Mouse (Mus musculus) midbrain, embryonic 11.5 days (tissue): ENCODE data around the gene Hist1h4f. TPM values are rescaled to one million over a fixed set of nuclear protein-coding genes. Genes with fewer than 3 reads are reported as not detected.
"Not testable (repeated sequence)": the region's sequence is repeated elsewhere in the genome, so short reads cannot be mapped to it uniquely, and the experiment has no call there.

Experiments used
- ATAC-seq: fragments of 200-750 bp; cut with Nextera tagmentation; 2 replicates; pipeline ENCODE4 v1.8.0; 2017; ENCODE audit warnings: moderate TSS enrichment, moderate library complexity; ENCODE audit not compliant: low FRiP score
- DNase-seq: peaks from one replicate; pipeline ENCODE4 v3.0.0; 2015; ENCODE audit warnings: low spot score; ENCODE audit errors: missing footprints
- H3K27ac ChIP-seq: fragments of 300-500 bp; sonication (generic); 2 replicates; pipeline ENCODE4 v1.5.1; 2014; ENCODE audit warnings: low read depth, low read length
- H3K27me3 ChIP-seq: fragments of 300-500 bp; sonication (generic); 2 replicates; pipeline ENCODE4 v1.6.1; 2014; ENCODE audit warnings: mild to moderate bottlenecking, low read length, moderate library complexity, mixed read lengths; ENCODE audit not compliant: control insufficient read depth, insufficient read depth
- H3K36me3 ChIP-seq: fragments of 300-500 bp; sonication (generic); 2 replicates; pipeline ENCODE4 v1.6.1; 2014; ENCODE audit warnings: mild to moderate bottlenecking, low read length, moderate library complexity, mixed read lengths; ENCODE audit not compliant: control insufficient read depth, insufficient read depth
- H3K4me1 ChIP-seq: fragments of 300-500 bp; sonication (generic); 2 replicates; pipeline ENCODE4 v1.6.1; 2014; ENCODE audit warnings: low read length; ENCODE audit not compliant: control insufficient read depth, insufficient read depth
- H3K4me2 ChIP-seq: fragments of 300-500 bp; sonication (generic); 2 replicates; pipeline ENCODE4 v1.6.1; 2014; ENCODE audit warnings: mild to moderate bottlenecking, moderate library complexity
- H3K4me3 ChIP-seq: fragments of 300-500 bp; sonication (generic); 2 replicates; pipeline ENCODE4 v1.5.1; 2014; ENCODE audit warnings: low read depth, low read length
- H3K9ac ChIP-seq: fragments of 300-500 bp; sonication (generic); 2 replicates; pipeline ENCODE4 v1.6.1; 2014; ENCODE audit warnings: low read length
- H3K9me3 ChIP-seq: fragments of 300-500 bp; sonication (generic); 2 replicates; pipeline ENCODE4 v1.6.1; 2016; ENCODE audit warnings: low read length; ENCODE audit not compliant: control insufficient read depth
- WGBS: fragments of 180-500 bp; shearing (Covaris S2); extraction: QIAGEN DNeasy Blood & Tissue Kit; methylation state at CpG from one replicate; pipeline ENCODE4 v1.1.7; 2014; 5-methylcytosine and 5-hydroxymethylcytosine counted together
- polyA plus RNA-seq: library from polyadenylated mRNA; unstranded; fragments of >200 nt; fragmentation: Nextera tagmentation; extraction: Ambion mirVana; gene quantifications from 2 replicates; pipeline ENCODE4 v1.2.1, GENCODE M21; 2014

Gene Hist1h4f
- polyA plus RNA-seq, 1 experiment from 2014 or later, result 0.53 TPM

DNA sequence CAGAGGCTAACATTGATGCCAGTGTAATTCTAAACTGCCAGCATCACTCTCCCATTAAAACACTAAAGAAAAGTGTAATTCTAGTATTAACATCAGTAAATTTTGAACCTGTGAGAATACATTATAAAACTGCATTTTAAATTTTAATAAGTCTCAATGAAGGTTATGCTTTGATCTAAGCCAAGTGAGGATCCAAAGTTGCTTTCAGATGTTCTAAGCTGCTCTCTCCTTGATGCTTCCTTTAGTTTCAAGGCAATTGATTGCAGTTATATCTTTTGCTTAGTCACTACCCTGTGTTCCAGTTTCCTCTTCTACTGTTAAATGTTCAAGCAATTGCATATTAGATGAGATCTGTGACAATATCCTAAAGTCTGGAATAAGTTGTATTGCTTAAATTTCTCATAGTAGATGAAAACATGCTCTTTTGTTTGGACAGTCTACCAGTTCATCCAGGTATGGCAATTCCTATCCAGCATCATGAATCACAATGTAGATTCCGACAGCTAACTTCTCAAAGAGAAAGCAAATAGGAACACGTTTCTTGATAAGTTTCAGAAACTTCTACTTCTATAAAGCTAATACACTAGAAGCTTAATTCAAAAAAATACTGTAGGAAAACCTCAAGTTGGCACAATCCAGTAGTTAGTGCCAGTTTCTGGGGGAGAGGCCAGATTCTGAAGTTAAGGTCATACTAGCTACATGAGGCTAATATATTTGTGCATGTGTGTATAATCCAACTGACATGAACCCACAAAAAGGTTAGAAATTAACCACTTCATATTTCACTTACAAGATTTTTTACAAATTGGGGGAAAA is 21.0 kb upstream of the Hist1h4f start:
- ATAC-seq, result no peak
- peak overlapping the region; percentile 63 for H3K4me2 ChIP-seq
- H3K9ac ChIP-seq, result peak overlapping the region; percentile 75
- no peaks in the 10 kb centered on the region for H3K36me3 ChIP-seq
- H3K27me3 ChIP-seq, result no peaks in the 10 kb centered on the region
- peak; percentile 92 for DNase-seq
- peak overlapping the region; percentile 43 for H3K4me3 ChIP-seq
- H3K9me3 ChIP-seq, result no peaks in the 10 kb centered on the region
- peaks cover 15% of the 10 kb centered on the region for H3K4me1 ChIP-seq
- 42% methylated on average over 2 of the region's 2 CpGs for WGBS
- peak overlapping the region; percentile 93 for H3K27ac ChIP-seq

DNA sequence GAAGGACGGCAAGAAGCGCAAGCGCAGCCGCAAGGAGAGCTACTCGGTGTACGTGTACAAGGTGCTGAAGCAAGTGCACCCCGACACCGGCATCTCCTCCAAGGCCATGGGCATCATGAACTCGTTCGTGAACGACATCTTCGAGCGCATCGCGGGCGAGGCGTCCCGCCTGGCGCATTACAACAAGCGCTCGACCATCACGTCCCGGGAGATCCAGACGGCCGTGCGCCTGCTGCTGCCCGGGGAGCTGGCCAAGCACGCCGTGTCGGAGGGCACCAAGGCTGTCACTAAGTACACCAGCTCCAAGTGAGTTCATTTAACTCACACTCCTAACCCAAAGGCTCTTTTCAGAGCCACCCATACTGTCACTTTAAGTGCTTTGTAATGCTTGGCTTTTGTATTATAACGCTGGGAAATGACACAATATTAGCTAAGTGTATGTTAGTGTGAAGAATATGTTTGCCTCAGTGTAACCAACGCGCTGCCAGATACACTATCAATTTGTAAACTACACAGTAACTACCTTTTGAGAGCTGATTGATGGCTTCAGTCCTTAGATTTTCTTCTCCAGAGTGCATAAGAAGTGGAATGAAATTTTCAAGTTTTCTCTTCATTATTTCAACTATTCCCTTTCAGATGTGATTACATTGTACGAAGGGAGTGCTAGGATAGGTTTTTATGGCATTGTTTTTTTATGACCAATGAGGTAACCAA is 20.2 kb upstream of the Hist1h4f start:
- H3K36me3 ChIP-seq, H3K4me1 ChIP-seq, H3K9me3 ChIP-seq, H3K27me3 ChIP-seq, ATAC-seq: not testable (repeated sequence)
- DNase-seq, result peak; percentile 91
- Histone ChIP-seq H3K9ac (peak overlapping the region; percentile 75), H3K4me3 (peak overlapping the region; percentile 43), H3K4me2 (peak overlapping the region; percentile 63), H3K27ac (peak overlapping the region; percentile 93)
- under 1% methylated on average over 11 of the region's 34 CpGs for WGBS

- Histone ChIP-seq H3K27ac (peak within 1 kb of the TSS; percentile 93), H3K9ac (peak within 1 kb of the TSS; percentile 75), H3K36me3 (no peaks in the 10 kb centered on the region), H3K4me2 (peak within 1 kb of the TSS; percentile 63), H3K4me3 (peak within 1 kb of the TSS; percentile 43), H3K9me3 (no peaks in the 10 kb centered on the region), H3K27me3 (no peaks in the 10 kb centered on the region), H3K4me1 (peaks cover 6% of the 10 kb centered on the region; the same call in 1 of the 2 replicates)
- DNase-seq (peak; percentile 96), ATAC-seq (peak; percentile 90)
- WGBS, result 0% methylated on average over 18 of the region's 18 CpGs
Observed at GRCm38 (mm10) chr13:23571022-23571503, 19.6 kb upstream of the Hist1h4f start, which contains the start of the genes Hist1h2ae and Hist1h2bg. TSS of gene Hist1h2ae (minus strand) at chr13:23571220. TSS of gene Hist1h2bg (plus strand) at chr13:23571396.

DNA sequence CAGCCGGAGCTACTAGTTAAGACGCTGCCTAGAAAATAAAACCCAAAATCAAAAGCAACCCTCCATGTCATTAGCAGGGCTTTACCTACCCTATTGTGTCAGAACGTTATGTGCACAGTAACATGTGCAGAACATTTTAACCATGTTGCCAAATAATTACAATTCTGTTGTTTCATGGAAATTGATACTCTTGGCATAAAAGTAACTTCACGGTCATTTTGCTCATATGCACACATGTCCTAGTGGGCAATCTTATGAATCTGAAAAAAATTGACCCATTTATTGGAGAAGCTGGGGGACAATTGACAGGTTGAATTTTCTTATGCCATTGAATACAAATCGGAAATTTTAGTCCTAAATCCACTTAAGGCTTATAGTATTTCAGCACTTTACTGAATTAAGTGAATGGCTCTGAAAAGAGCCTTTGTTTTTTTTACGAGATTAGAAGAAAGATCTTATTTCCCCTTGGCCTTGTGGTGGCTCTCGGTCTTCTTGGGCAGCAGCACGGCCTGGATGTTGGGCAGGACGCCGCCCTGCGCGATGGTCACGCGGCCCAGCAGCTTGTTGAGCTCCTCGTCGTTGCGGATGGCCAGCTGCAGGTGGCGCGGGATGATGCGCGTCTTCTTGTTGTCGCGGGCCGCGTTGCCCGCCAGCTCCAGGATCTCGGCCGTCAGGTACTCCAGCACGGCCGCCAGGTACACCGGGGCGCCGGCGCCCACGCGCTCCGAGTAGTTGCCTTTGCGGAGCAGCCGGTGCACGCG is 19.0 kb upstream of the Hist1h4f start:
- Histone ChIP-seq H3K9ac (peak overlapping the region; percentile 57; the same call in 1 of the 2 replicates), H3K4me2 (peak overlapping the region; percentile 42), H3K4me3 (peak overlapping the region; percentile 43), H3K27ac (peak overlapping the region; percentile 93)
- DNase-seq, result peak; percentile 94
- not testable (repeated sequence) for H3K36me3 ChIP-seq, ATAC-seq, H3K4me1 ChIP-seq, H3K9me3 ChIP-seq, H3K27me3 ChIP-seq
- WGBS, result 4% methylated on average over 19 of the region's 41 CpGs

DNA sequence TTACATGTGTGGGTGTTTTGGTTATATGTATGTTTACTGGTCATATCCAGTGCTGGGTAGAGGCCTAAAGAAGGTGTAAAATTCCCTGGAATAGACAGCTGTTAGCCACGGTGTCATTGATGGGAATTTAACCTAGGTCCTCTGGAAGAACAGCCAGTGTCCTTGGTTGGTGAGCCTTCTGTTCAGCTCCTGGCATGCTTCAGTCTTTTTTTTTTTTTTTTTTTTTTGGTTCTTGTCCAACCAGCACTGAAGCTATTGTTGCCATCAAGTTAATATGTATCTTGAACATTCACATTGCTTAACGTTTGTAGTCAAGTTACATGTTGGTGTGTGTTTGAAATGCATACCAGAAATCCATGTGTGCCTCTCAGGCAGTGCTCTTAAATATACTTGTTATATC is 13.0 kb upstream of the Hist1h4f start:
- WGBS, result 87% methylated on average over 2 of the region's 2 CpGs
- H3K27me3 ChIP-seq, result no peaks in the 10 kb centered on the region
- no peak overlapping the region for H3K4me3 ChIP-seq
- ATAC-seq, result no peak
- no peak overlapping the region for H3K4me2 ChIP-seq
- no peak for DNase-seq
- no peak overlapping the region for H3K9ac ChIP-seq
- H3K36me3 ChIP-seq, result no peaks in the 10 kb centered on the region
- 0 out of 2 replicates have a peak overlapping the region, but pooled peaks have one; percentile 96 for H3K27ac ChIP-seq
- no peaks in the 10 kb centered on the region for H3K9me3 ChIP-seq
- no peaks in the 10 kb centered on the region; the same call in 1 of the 2 replicates for H3K4me1 ChIP-seq

DNA sequence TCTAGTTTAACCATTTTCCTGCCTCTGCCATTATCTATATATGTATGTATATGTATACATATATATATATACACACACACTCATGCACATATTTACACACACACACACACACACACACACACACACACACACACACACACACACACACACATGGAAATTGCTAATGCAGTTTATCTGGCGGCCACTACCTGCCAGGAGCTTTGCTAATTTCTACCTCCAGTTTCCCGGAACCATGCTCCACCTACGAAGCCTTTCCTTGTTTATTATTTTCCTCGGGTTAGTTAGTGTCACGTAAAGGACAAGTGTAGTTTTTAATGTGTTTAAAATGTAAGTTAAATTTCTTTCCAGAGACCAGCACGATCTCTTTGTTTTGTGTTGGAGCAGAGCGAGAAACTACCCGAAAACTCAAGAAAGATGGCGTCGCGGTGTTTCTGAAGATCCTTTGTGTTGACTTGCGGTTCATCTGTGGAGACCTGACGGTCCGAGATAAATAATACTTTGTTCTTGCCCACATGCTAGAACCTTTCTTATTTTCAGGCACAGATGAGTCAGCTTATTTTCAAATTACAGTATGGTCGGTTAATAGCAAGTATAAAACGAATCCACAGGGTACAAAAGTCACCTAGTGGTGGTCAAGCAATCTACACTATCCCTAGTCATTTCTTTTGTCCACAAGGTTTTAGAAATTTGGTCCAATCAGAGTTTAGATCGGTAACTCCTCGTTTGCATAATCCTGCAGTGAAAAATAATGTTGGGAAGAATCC is 11.4 kb upstream of the Hist1h4f start:
- 4% methylated on average over 18 of the region's 18 CpGs for WGBS
- H3K4me1 ChIP-seq, result no peaks in the 10 kb centered on the region
- H3K4me2 ChIP-seq, result peak overlapping the region; percentile 71

DNA sequence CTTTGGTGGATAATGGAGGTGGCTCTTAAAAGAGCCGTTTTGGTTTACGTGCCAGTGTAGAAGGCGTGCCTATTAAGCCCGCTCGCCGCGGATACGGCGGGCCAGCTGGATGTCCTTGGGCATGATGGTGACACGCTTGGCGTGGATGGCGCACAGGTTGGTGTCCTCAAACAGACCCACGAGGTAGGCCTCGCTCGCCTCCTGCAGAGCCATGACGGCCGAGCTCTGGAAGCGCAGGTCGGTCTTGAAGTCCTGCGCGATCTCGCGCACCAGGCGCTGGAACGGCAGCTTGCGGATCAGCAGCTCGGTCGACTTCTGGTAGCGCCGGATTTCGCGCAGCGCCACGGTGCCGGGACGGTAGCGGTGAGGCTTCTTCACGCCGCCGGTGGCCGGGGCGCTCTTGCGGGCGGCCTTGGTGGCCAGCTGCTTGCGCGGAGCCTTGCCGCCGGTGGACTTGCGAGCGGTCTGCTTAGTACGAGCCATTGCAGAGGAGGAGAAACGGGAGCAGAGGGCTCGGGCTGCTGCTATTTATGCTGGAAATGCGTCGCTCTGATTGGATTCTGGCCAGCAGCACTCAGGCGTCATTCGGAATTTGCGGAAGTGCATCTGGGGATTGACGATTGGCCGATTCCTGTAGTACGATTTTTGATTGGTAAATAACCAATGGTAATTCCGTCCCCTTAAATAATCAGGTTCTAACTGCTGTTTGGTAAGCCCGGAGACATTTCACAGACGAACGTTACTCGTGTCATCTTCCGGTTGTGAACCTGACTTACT is 10.6 kb upstream of the Hist1h4f start, which contains the start of gene Hist1h3e:
Hist1h3e (minus strand) TSS at position 487 of the 777 bp plus-strand sequence.
- peak; percentile 99 for DNase-seq
- Histone ChIP-seq H3K4me2 (peak within 1 kb of the TSS; percentile 71), H3K4me3 (peak within 1 kb of the TSS; percentile 35), H3K9ac (peak within 1 kb of the TSS; percentile 86), H3K27ac (peak within 1 kb of the TSS; percentile 96)
- ATAC-seq, result peak; percentile 98
- 0% methylated on average over 46 of the region's 67 CpGs for WGBS
- not testable (repeated sequence) for H3K36me3 ChIP-seq, H3K4me1 ChIP-seq, H3K27me3 ChIP-seq, H3K9me3 ChIP-seq

More for the DNA sequence above, 11.4 kb upstream of the Hist1h4f start:
- Histone ChIP-seq H3K4me3 (peak overlapping the region; percentile 35), H3K36me3 (no peaks in the 10 kb centered on the region), H3K27ac (peak overlapping the region; percentile 96), H3K27me3 (no peaks in the 10 kb centered on the region), H3K9ac (peak overlapping the region; percentile 86), H3K9me3 (no peaks in the 10 kb centered on the region)
- peak; percentile 65 for ATAC-seq
- peak; percentile 96 for DNase-seq
